Mouse (Mus musculus) midbrain, embryonic 15.5 days (tissue): ENCODE data around the gene G0s2. TPM values are rescaled to one million over a fixed set of nuclear protein-coding genes. Genes with fewer than 3 reads are reported as not detected.
A peak's percentile ranks its signal among the peaks of the same experiment; 100 is the strongest.

Source experiments
- ATAC-seq: fragments of 200-750 bp; cut with Nextera tagmentation; replicated peaks from 2 replicates; pipeline ENCODE4 v1.8.0; 2017; ENCODE audit warnings: moderate TSS enrichment
- H3K27ac ChIP-seq: fragments of 300-500 bp; sonication (generic); 2 replicates; pipeline ENCODE4 v1.5.1; 2015; ENCODE audit warnings: mild to moderate bottlenecking, inconsistent platforms
- H3K27me3 ChIP-seq: fragments of 300-500 bp; sonication (generic); replicated peaks from 2 replicates; pipeline ENCODE4 v1.6.1; 2015; ENCODE audit warnings: inconsistent platforms
- H3K36me3 ChIP-seq: fragments of 300-500 bp; sonication (generic); replicated peaks from 2 replicates; pipeline ENCODE4 v1.6.1; 2015; ENCODE audit warnings: inconsistent platforms
- H3K4me1 ChIP-seq: fragments of 300-500 bp; sonication (generic); 2 replicates; pipeline ENCODE4 v1.6.1; 2015; ENCODE audit warnings: inconsistent platforms
- H3K4me2 ChIP-seq: fragments of 300-500 bp; sonication (generic); 2 replicates; pipeline ENCODE4 v1.6.1; 2015; ENCODE audit warnings: inconsistent platforms, mild to moderate bottlenecking, moderate library complexity
- H3K4me3 ChIP-seq: fragments of 300-500 bp; sonication (generic); 2 replicates; pipeline ENCODE4 v1.5.1; 2015; ENCODE audit warnings: mild to moderate bottlenecking, inconsistent platforms
- H3K9ac ChIP-seq: fragments of 300-500 bp; sonication (generic); 2 replicates; pipeline ENCODE4 v1.6.1; 2015; ENCODE audit warnings: mild to moderate bottlenecking, inconsistent platforms
- H3K9me3 ChIP-seq: fragments of 300-500 bp; sonication (generic); 2 replicates; pipeline ENCODE4 v1.6.1; 2016; ENCODE audit warnings: inconsistent platforms
- WGBS: fragments of 180-500 bp; shearing (Covaris S2); methylation state at CpG from one replicate; pipeline ENCODE4 v1.1.7; 2015; ENCODE audit warnings: mixed read lengths; 5-methylcytosine and 5-hydroxymethylcytosine counted together
- polyA plus RNA-seq: library from polyadenylated mRNA; unstranded; fragments of >200 nt; fragmentation: Nextera tagmentation; extraction: Ambion mirVana; gene quantifications from 2 replicates; pipeline ENCODE4 v1.2.1, GENCODE M21; 2015

G0s2 gene
- polyA plus RNA-seq, 1 experiment from 2014 or later: 5.3 TPM

GRCm38 (mm10) chr1:193284228-193284779 is 11.3 kb upstream of the G0s2 start:
- H3K4me1 ChIP-seq: no peaks in the 10 kb centered on the region
- H3K9ac ChIP-seq: no peak overlapping the region
- no peak overlapping the region for H3K27ac ChIP-seq
- no peak overlapping the region for H3K4me2 ChIP-seq
- no peaks in the 10 kb centered on the region for H3K36me3 ChIP-seq
- WGBS: 73% methylated on average over 7 of the region's 7 CpGs
- no peaks in the 10 kb centered on the region for H3K9me3 ChIP-seq
- no peak overlapping the region for H3K4me3 ChIP-seq
- H3K27me3 ChIP-seq: no peaks in the 10 kb centered on the region
- ATAC-seq: no peak

GRCm38 (mm10) chr1:193281344-193281743 is 8.3 kb upstream of the G0s2 start:
- H3K27ac ChIP-seq: no peak overlapping the region
- H3K9me3 ChIP-seq: no peaks in the 10 kb centered on the region
- H3K27me3 ChIP-seq: no peaks in the 10 kb centered on the region; the same call in 1 of the 2 replicates
- no peak overlapping the region for H3K4me2 ChIP-seq
- no peak for ATAC-seq
- no peaks in the 10 kb centered on the region for H3K36me3 ChIP-seq
- no peak overlapping the region for H3K4me3 ChIP-seq
- no peak overlapping the region for H3K9ac ChIP-seq
- WGBS: 91% methylated on average over 2 of the region's 2 CpGs
- H3K4me1 ChIP-seq: no peaks in the 10 kb centered on the region

GRCm38 (mm10) chr1:193279492-193279891 is 6.5 kb upstream of the G0s2 start:
- H3K9ac ChIP-seq: no peak overlapping the region
- H3K9me3 ChIP-seq: no peaks in the 10 kb centered on the region
- H3K4me2 ChIP-seq: no peak overlapping the region
- no peak overlapping the region for H3K4me3 ChIP-seq
- ATAC-seq: no peak
- H3K36me3 ChIP-seq: no peaks in the 10 kb centered on the region
- no peak overlapping the region for H3K27ac ChIP-seq
- whole genome bisulfite sequencing: 77% methylated on average over 4 of the region's 4 CpGs
- no peaks in the 10 kb centered on the region; the same call in 1 of the 2 replicates for H3K27me3 ChIP-seq
- no peaks in the 10 kb centered on the region for H3K4me1 ChIP-seq

GRCm38 (mm10) chr1:193278414-193279045 is 5.5 kb upstream of the G0s2 start:
- Histone ChIP-seq H3K4me3 (no peak overlapping the region), H3K4me1 (0 out of 2 replicates have a peak, but pooled peaks cover under 1% of the 10 kb centered on the region), H3K27me3 (no peaks in the 10 kb centered on the region; the same call in 1 of the 2 replicates), H3K9ac (no peak overlapping the region), H3K27ac (no peak overlapping the region), H3K9me3 (no peaks in the 10 kb centered on the region), H3K4me2 (no peak overlapping the region), H3K36me3 (no peaks in the 10 kb centered on the region)
- whole genome bisulfite sequencing: 39% methylated on average over 6 of the region's 6 CpGs
- no peak for ATAC-seq

- Histone ChIP-seq H3K9me3 (no peaks in the 10 kb centered on the region), H3K4me2 (no peak overlapping the region), H3K9ac (no peak overlapping the region), H3K27me3 (no peaks in the 10 kb centered on the region; the same call in 1 of the 2 replicates), H3K4me3 (no peak overlapping the region), H3K4me1 (peaks cover 13% of the 10 kb centered on the region), H3K36me3 (no peaks in the 10 kb centered on the region), H3K27ac (no peak overlapping the region)
- no peak for ATAC-seq
- 84% methylated on average over 8 of the region's 8 CpGs for WGBS
Observed at GRCm38 (mm10) chr1:193274407-193275071, 1.5 kb upstream of the G0s2 start.

GRCm38 (mm10) chr1:193272137-193272915 is 691 bp downstream of the G0s2 start:
- Histone ChIP-seq H3K27ac (peak overlapping the region; percentile 63), H3K4me1 (peaks cover 13% of the 10 kb centered on the region), H3K27me3 (no peaks in the 10 kb centered on the region), H3K9me3 (no peaks in the 10 kb centered on the region), H3K4me2 (peak overlapping the region; percentile 54), H3K9ac (peak overlapping the region; percentile 44), H3K36me3 (no peaks in the 10 kb centered on the region), H3K4me3 (peak overlapping the region; percentile 28)
- ATAC-seq: peak; percentile 83
- WGBS: 7% methylated on average over 24 of the region's 24 CpGs

GRCm38 (mm10) chr1:193270965-193271763 is 1.9 kb downstream of the G0s2 start:
- Histone ChIP-seq H3K9me3 (no peaks in the 10 kb centered on the region), H3K27me3 (no peaks in the 10 kb centered on the region), H3K9ac (no peak overlapping the region), H3K4me2 (no peak overlapping the region), H3K36me3 (no peaks in the 10 kb centered on the region), H3K4me3 (no peak overlapping the region), H3K27ac (no peak overlapping the region), H3K4me1 (peaks cover 13% of the 10 kb centered on the region)
- 71% methylated on average over 6 of the region's 6 CpGs for WGBS
- ATAC-seq: no peak

GRCm38 (mm10) chr1:193265734-193266133 is 7.3 kb downstream of the G0s2 start:
- Histone ChIP-seq H3K36me3 (no peaks in the 10 kb centered on the region), H3K27me3 (no peaks in the 10 kb centered on the region), H3K27ac (no peak overlapping the region), H3K4me1 (no peaks in the 10 kb centered on the region), H3K9me3 (no peaks in the 10 kb centered on the region), H3K4me2 (no peak overlapping the region), H3K4me3 (no peak overlapping the region), H3K9ac (no peak overlapping the region)
- no peak for ATAC-seq

GRCm38 (mm10) chr1:193263955-193264598 is 8.9 kb downstream of the G0s2 start, which contains the start of gene Hsd11b1:
Gene Hsd11b1, minus strand, starts transcription at chr1:193264075.
- no peak for ATAC-seq
- Histone ChIP-seq H3K4me1 (no peaks in the 10 kb centered on the region), H3K27ac (no peak within 1 kb of the TSS), H3K4me2 (no peak within 1 kb of the TSS), H3K4me3 (no peak within 1 kb of the TSS), H3K9me3 (no peaks in the 10 kb centered on the region), H3K36me3 (no peaks in the 10 kb centered on the region), H3K27me3 (no peaks in the 10 kb centered on the region), H3K9ac (no peak within 1 kb of the TSS)
- WGBS: 68% methylated on average over 5 of the region's 5 CpGs

GRCm38 (mm10) chr1:193263026-193263907 is 9.8 kb downstream of the G0s2 start:
- Histone ChIP-seq H3K4me1 (no peaks in the 10 kb centered on the region), H3K27ac (no peak overlapping the region)

More at GRCm38 (mm10) chr1:193263026-193263907, 9.8 kb downstream of the G0s2 start:
- no peaks in the 10 kb centered on the region for H3K27me3 ChIP-seq
- no peak for ATAC-seq
- no peaks in the 10 kb centered on the region for H3K9me3 ChIP-seq
- no peak overlapping the region for H3K4me3 ChIP-seq
- 77% methylated on average over 8 of the region's 8 CpGs for WGBS
- no peak overlapping the region for H3K9ac ChIP-seq
- H3K36me3 ChIP-seq: no peaks in the 10 kb centered on the region
- no peak overlapping the region for H3K4me2 ChIP-seq
